Mouse (Mus musculus): Measurements from ENCODE around the gene Trim7.

DNA sequence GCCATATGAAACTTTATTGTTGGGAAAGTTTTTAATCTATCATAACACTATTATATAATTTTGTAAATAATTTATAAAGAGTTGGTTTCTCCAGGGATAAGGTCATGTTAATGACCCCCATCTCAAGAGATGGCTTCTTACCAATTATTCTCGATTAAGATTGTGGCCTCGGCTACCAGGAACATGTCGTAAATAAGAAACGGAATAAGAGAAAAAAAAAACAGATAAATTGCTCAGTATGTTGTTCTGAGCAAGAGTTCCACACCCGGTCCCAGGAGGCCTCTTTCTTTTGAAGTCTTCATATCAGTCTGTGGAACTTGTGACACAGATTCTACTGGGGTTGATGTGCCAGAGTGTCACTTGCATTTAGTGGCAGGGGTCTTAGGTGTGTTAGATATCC lies 15.3 kb downstream of the Trim7 start:
- TF ChIP-seq CTCF (IDR thresholded peaks at IDR 0.05; ENCODE audit: extremely low read depth, insufficient read depth, insufficient read length, insufficient replicate concordance), result no peak
- no peak for TF ChIP-seq POLR2A (IDR thresholded peaks at IDR 0.05; ENCODE audit: low read depth, low read length)
